Mouse (Mus musculus) MEL (cell line): ENCODE data around the gene Fance. TPM values are rescaled to one million over a fixed set of nuclear protein-coding genes. Genes with fewer than 3 reads are reported as not detected.

Experiments used
- DNase-seq: peaks from one replicate; pipeline ENCODE4 v3.0.0; 2011; ENCODE audit warnings: low read depth, low spot score
- H3K27ac ChIP-seq: 2 replicates; pipeline ENCODE4 v1.5.1; 2012; ENCODE audit warnings: low read depth, mild to moderate bottlenecking, control low read depth, low read length, moderate library complexity; ENCODE audit not compliant: control insufficient read depth
- H3K27me3 ChIP-seq, 2 experiments: fragments of 150-350 bp in 1 of 2; sonication (generic) in 1 of 2; 2 replicates each; pipeline ENCODE4 v1.6.1; 2012; ENCODE audit warnings: low read length in 2 of 2, mild to moderate bottlenecking in 2 of 2, improper control_type of control experiment in 1 of 2, moderate library complexity in 1 of 2; ENCODE audit not compliant: insufficient read depth in 2 of 2, control insufficient read depth in 1 of 2
- H3K36me3 ChIP-seq, 2 experiments: 2 replicates each; pipeline ENCODE4 v1.6.1; 2012 to 2014; ENCODE audit warnings: low read length in 2 of 2, improper control_type of control experiment in 1 of 2, inconsistent platforms in 1 of 2, mild to moderate bottlenecking in 1 of 2; ENCODE audit not compliant: insufficient read depth in 2 of 2, control insufficient read depth in 1 of 2
- H3K4me1 ChIP-seq, 2 experiments: fragments of 150-350 bp in 1 of 2; sonication (generic) in 1 of 2; 2 replicates each; pipeline ENCODE4 v1.6.1; 2012; ENCODE audit warnings: low read length in 2 of 2, improper control_type of control experiment in 1 of 2, mild to moderate bottlenecking in 1 of 2; ENCODE audit not compliant: insufficient read depth in 2 of 2, control insufficient read depth in 1 of 2
- H3K4me3 ChIP-seq, 2 experiments: fragments of 150-350 bp in 1 of 2; sonication (generic) in 1 of 2; 2 replicates each; pipeline ENCODE4 v1.5.1; 2012; ENCODE audit warnings: low read depth in 2 of 2, low read length in 2 of 2, mild to moderate bottlenecking in 2 of 2, moderate library complexity in 2 of 2, control low read depth in 1 of 2, improper control_type of control experiment in 1 of 2; ENCODE audit not compliant: control insufficient read depth in 1 of 2, insufficient read depth in 1 of 2
- H3K79me2 ChIP-seq: 2 replicates; pipeline ENCODE4 v1.6.1; 2012; ENCODE audit warnings: mild to moderate bottlenecking, low read length, moderate library complexity; ENCODE audit not compliant: control insufficient read depth, poor library complexity, insufficient read depth
- H3K9ac ChIP-seq: 2 replicates; pipeline ENCODE4 v1.6.1; 2012; ENCODE audit warnings: low read depth, mild to moderate bottlenecking, control low read depth, low read length, moderate library complexity; ENCODE audit not compliant: control insufficient read depth, poor library complexity, severe bottlenecking
- H3K9me3 ChIP-seq: fragments of 150-350 bp; sonication (generic); replicated peaks from 2 replicates; pipeline ENCODE4 v1.6.1; 2012; ENCODE audit warnings: mild to moderate bottlenecking, low read length, improper control_type of control experiment, moderate library complexity; ENCODE audit not compliant: insufficient read depth
- CHD2 ChIP-seq: IDR thresholded peaks from 2 replicates; pipeline ENCODE4 v1.6.1; 2011; ENCODE audit warnings: low read length, improper control_type of control experiment
- CTCF ChIP-seq, 3 experiments: IDR thresholded peaks in 2 of 3; conservative IDR thresholded peaks in 1 of 3; 2 replicates each; pipeline ENCODE4 v1.5.1; 2011 to 2012; ENCODE audit warnings: low read length in 3 of 3, low read depth in 2 of 3, mild to moderate bottlenecking in 2 of 3, improper control_type of control experiment in 1 of 3, inconsistent platforms in 1 of 3, mixed read lengths in 1 of 3, moderate library complexity in 1 of 3; ENCODE audit not compliant: control insufficient read depth in 1 of 3, insufficient read depth in 1 of 3, poor library complexity in 1 of 3, severe bottlenecking in 1 of 3
- E2F4 ChIP-seq: IDR thresholded peaks from 2 replicates; pipeline ENCODE4 v1.6.1; 2011; ENCODE audit warnings: low read depth, low read length, improper control_type of control experiment, borderline replicate concordance
- ELF1 ChIP-seq: IDR thresholded peaks from 2 replicates; pipeline ENCODE4 v1.6.1; 2014; ENCODE audit warnings: low read depth, mild to moderate bottlenecking, inconsistent platforms, low read length, improper control_type of control experiment, moderate library complexity
- EP300 ChIP-seq, 2 experiments: IDR thresholded peaks; 2 replicates each; pipeline ENCODE4 v1.6.1; 2011; ENCODE audit warnings: improper control_type of control experiment in 2 of 2, low read length in 2 of 2, low read depth in 1 of 2, mild to moderate bottlenecking in 1 of 2
- ETS1 ChIP-seq: IDR thresholded peaks from 2 replicates; pipeline ENCODE4 v1.6.1; 2012; ENCODE audit warnings: low read depth, mild to moderate bottlenecking, inconsistent platforms, low read length, improper control_type of control experiment, moderate library complexity
- GABPA ChIP-seq: IDR thresholded peaks from 2 replicates; pipeline ENCODE4 v1.6.1; 2012; ENCODE audit warnings: low read depth, mild to moderate bottlenecking, inconsistent platforms, low read length, improper control_type of control experiment, moderate library complexity
- GATA1 ChIP-seq: IDR thresholded peaks from 2 replicates; pipeline ENCODE4 v1.6.1; 2011; ENCODE audit warnings: low read depth, low read length, improper control_type of control experiment
- KAT2A ChIP-seq: conservative IDR thresholded peaks from 2 replicates; pipeline ENCODE4 v1.6.1; 2012; ENCODE audit warnings: low read depth, low read length, improper control_type of control experiment, inconsistent platforms
- MAFK ChIP-seq: IDR thresholded peaks from 2 replicates; pipeline ENCODE4 v1.6.1; 2011; ENCODE audit warnings: low read depth, mild to moderate bottlenecking, low read length, improper control_type of control experiment, borderline replicate concordance
- MAZ ChIP-seq: IDR thresholded peaks from 2 replicates; pipeline ENCODE4 v1.6.1; 2012; ENCODE audit warnings: low read depth, mild to moderate bottlenecking, inconsistent platforms, low read length, improper control_type of control experiment
- MYB ChIP-seq: IDR thresholded peaks from 2 replicates; pipeline ENCODE4 v1.6.1; 2011; ENCODE audit warnings: mild to moderate bottlenecking, low read depth, low read length, improper control_type of control experiment
- MYC ChIP-seq: IDR thresholded peaks from 2 replicates; pipeline ENCODE4 v1.6.1; 2011; ENCODE audit warnings: low read depth, mild to moderate bottlenecking, low read length, improper control_type of control experiment, moderate library complexity
- NELFE ChIP-seq: IDR thresholded peaks from 2 replicates; pipeline ENCODE4 v1.6.1; 2011; ENCODE audit warnings: low read depth, low read length, improper control_type of control experiment
- NRF1 ChIP-seq: IDR thresholded peaks from 2 replicates; pipeline ENCODE4 v1.6.1; 2014; ENCODE audit warnings: low read depth, mild to moderate bottlenecking, inconsistent platforms, low read length, improper control_type of control experiment, moderate library complexity; ENCODE audit not compliant: poor library complexity, insufficient read depth, severe bottlenecking
- POLR2A ChIP-seq, 2 experiments: IDR thresholded peaks; 2 replicates each; pipeline ENCODE4 v1.6.1; 2011 to 2012; ENCODE audit warnings: low read length in 2 of 2, mild to moderate bottlenecking in 2 of 2, control low read depth in 1 of 2, improper control_type of control experiment in 1 of 2, low read depth in 1 of 2, moderate library complexity in 1 of 2; ENCODE audit not compliant: control insufficient read depth in 1 of 2, insufficient read depth in 1 of 2, poor library complexity in 1 of 2
- RCOR1 ChIP-seq: IDR thresholded peaks from 2 replicates; pipeline ENCODE4 v1.6.1; 2012; ENCODE audit warnings: low read depth, mild to moderate bottlenecking, inconsistent platforms, low read length, improper control_type of control experiment
- SIN3A ChIP-seq: IDR thresholded peaks from 2 replicates; pipeline ENCODE4 v1.6.1; 2012; ENCODE audit warnings: low read length, improper control_type of control experiment, inconsistent platforms
- SMC3 ChIP-seq: IDR thresholded peaks from 2 replicates; pipeline ENCODE4 v1.6.1; 2011; ENCODE audit warnings: low read depth, low read length, improper control_type of control experiment
- TAL1 ChIP-seq: IDR thresholded peaks from 2 replicates; pipeline ENCODE4 v1.6.1; 2012; ENCODE audit warnings: mild to moderate bottlenecking, inconsistent platforms, low read length, moderate library complexity, mixed read lengths
- TCF12 ChIP-seq: IDR thresholded peaks from 2 replicates; pipeline ENCODE4 v1.6.1; 2014; ENCODE audit warnings: low read depth, mild to moderate bottlenecking, inconsistent platforms, low read length, improper control_type of control experiment, moderate library complexity
- USF1 ChIP-seq: IDR thresholded peaks from 2 replicates; pipeline ENCODE4 v1.6.1; 2014; ENCODE audit warnings: low read depth, mild to moderate bottlenecking, inconsistent platforms, low read length, improper control_type of control experiment, moderate library complexity
- ZC3H11A ChIP-seq: IDR thresholded peaks from 2 replicates; pipeline ENCODE4 v1.6.1; 2012; ENCODE audit warnings: low read depth, mild to moderate bottlenecking, inconsistent platforms, low read length, improper control_type of control experiment
- ZMIZ1 ChIP-seq: IDR thresholded peaks from 2 replicates; pipeline ENCODE4 v1.6.1; 2012; ENCODE audit warnings: low read depth, mild to moderate bottlenecking, inconsistent platforms, low read length, improper control_type of control experiment, moderate library complexity
- ZNF384 ChIP-seq: IDR thresholded peaks from 2 replicates; pipeline ENCODE4 v1.6.1; 2012; ENCODE audit warnings: low read depth, mild to moderate bottlenecking, inconsistent platforms, low read length, improper control_type of control experiment
- polyA plus RNA-seq, 2 experiments: library from polyadenylated mRNA; stranded (reverse) in 1 of 2; unstranded in 1 of 2; fragments of >175 nt in 1 of 2; fragments of >200 nt in 1 of 2; gene quantifications; 2 replicates each; pipeline versions ENCODE4 v1.2.1 to v1.2.4; 2012; ENCODE audit warnings: low replicate concordance in 2 of 2, low read depth in 1 of 2; ENCODE audit not compliant: insufficient read length in 2 of 2, insufficient read depth in 1 of 2, missing spikeins in 1 of 2
- total RNA-seq: library from RNA; depleted of rRNA; stranded (reverse); fragments of 300-350 nt; gene quantifications from 2 replicates; pipeline ENCODE4 v1.2.3, GENCODE M21; 2012

Fance gene
- total and polyA plus RNA-seq, 3 experiments: 51.2 to 382 (median 105) TPM

GRCm38 (mm10) chr17:28341091-28341490 is 27.8 kb downstream of the Fance start:
- H3K9ac ChIP-seq: peak overlapping the region; percentile 60
- no peaks in the 10 kb centered on the region for H3K79me2 ChIP-seq
- peak overlapping the region; percentile 5 to 58; a peak in 3 of 4 replicates for H3K4me3 ChIP-seq
- H3K27me3 ChIP-seq: no peaks in the 10 kb centered on the region
- H3K27ac ChIP-seq: peak overlapping the region; percentile 64
- H3K4me1 ChIP-seq: peaks cover 2 to 12% of the 10 kb centered on the region in 2 experiments; a peak in 2 of 4 replicates
- peaks cover 0 to 9% of the 10 kb centered on the region in 2 experiments; a peak in 2 of 4 replicates for H3K36me3 ChIP-seq
- TF ChIP-seq MAFK (no peak), ZMIZ1 (no peak), TCF12 (no peak), ZC3H11A (no peak), SIN3A (no peak), E2F4 (no peak), USF1 (0 out of 2 replicates have a peak, but pooled peaks have one; percentile 8), RCOR1 (no peak), CHD2 (no peak), CTCF (IDR thresholded peaks at IDR 0.05 in 2 of 3, conservative IDR thresholded peaks at IDR 0.05 in 1 of 3; ENCODE audit: control insufficient read depth in 1 of 3, insufficient read depth in 1 of 3, low read depth in 2 of 3, low read length in 3 of 3, poor library complexity in 1 of 3, severe bottlenecking in 1 of 3) (no peak), SMC3 (no peak), EP300 (IDR thresholded peaks at IDR 0.05; ENCODE audit: low read depth in 1 of 2, low read length in 2 of 2) (no peak), NRF1 (peak; percentile 39; the same call in 1 of the 2 replicates), ZNF384 (no peak), MYB (no peak), GATA1 (no peak), NELFE (no peak), MYC (no peak), POLR2A (IDR thresholded peaks at IDR 0.05; ENCODE audit: control insufficient read depth in 1 of 2, insufficient read depth in 1 of 2, low read depth in 1 of 2, low read length in 2 of 2, poor library complexity in 1 of 2) (0 out of 4 replicates have a peak, but pooled peaks of 1 of the 2 experiments have one; percentile 17)
- H3K9me3 ChIP-seq: no peaks in the 10 kb centered on the region
- DNase-seq: peak; percentile 90

- no peaks in the 10 kb centered on the region for H3K9me3 ChIP-seq
- no peak overlapping the region for H3K9ac ChIP-seq
- no peak overlapping the region for H3K27ac ChIP-seq
- no peak for DNase-seq
- peaks cover 2 to 12% of the 10 kb centered on the region in 2 experiments; a peak in 2 of 4 replicates for H3K4me1 ChIP-seq
- H3K36me3 ChIP-seq: peaks cover 0 to 9% of the 10 kb centered on the region in 2 experiments; a peak in 2 of 4 replicates
- H3K79me2 ChIP-seq: no peaks in the 10 kb centered on the region
- H3K27me3 ChIP-seq: no peaks in the 10 kb centered on the region
- H3K4me3 ChIP-seq: no peak overlapping the region
- TF ChIP-seq MAFK: no peak
- no peak for TF ChIP-seq ZNF384
- no peak for TF ChIP-seq CHD2
- no peak for TF ChIP-seq ETS1
- no peak for TF ChIP-seq MYC
- TF ChIP-seq KAT2A: no peak
- TF ChIP-seq RCOR1: no peak
- TF ChIP-seq E2F4: no peak
- no peak for TF ChIP-seq SMC3
- no peak for TF ChIP-seq TAL1
- TF ChIP-seq MAZ: no peak
- no peak for TF ChIP-seq ZC3H11A
- TF ChIP-seq EP300 (IDR thresholded peaks at IDR 0.05; ENCODE audit: low read depth in 1 of 2, low read length in 2 of 2): no peak
- TF ChIP-seq GABPA: no peak
- TF ChIP-seq MYB: no peak
- no peak for TF ChIP-seq NELFE
- TF ChIP-seq ELF1: no peak
- TF ChIP-seq, all 39 proteins: peak for 0
Measured at GRCm38 (mm10) chr17:28344050-28344607, 30.8 kb downstream of the Fance start.
